Mouse (Mus musculus): Measurements from ENCODE around the gene Clec16a.

Clec16a gene

DNA sequence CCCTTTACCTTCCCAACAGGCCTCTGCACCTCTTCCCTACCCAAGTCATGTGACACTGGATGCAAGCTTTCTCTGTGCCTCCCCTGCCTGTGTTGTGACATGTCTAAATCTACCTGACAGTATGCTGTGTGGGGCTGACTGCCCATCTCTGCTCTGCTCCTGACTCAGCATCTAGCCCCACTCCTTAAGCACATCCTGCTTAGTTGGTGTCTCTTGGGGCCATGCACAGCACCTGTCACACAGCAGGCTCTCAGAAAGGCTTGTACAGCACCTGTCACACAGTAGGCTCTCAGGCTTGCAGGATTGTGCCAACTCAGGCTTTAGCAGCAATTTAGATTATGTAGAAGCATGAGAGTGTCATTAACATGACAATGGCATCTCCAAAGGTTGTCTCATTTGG is 106.7 kb downstream of the Clec16a start:
- DNase-seq = no peak

DNA sequence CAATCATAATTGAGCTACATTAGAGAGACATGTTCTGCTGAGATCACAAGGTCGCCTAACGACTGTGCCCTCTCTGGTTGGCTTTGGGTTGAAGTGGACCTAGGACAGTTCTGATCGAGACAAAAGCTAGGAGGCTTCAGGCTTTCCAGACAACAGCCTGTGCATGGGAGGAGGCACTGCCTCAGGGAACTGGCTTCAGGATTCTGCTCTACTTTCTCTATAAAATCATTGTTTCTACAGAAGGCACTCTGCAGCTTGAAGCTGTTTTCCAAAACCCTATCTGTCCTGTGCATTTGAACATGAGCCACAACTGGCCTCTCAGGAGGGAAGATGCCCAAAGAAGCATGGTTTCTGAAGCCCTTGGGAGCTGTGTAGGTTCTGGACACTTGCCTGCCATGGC is 107.8 kb downstream of the Clec16a start:
- DNase-seq = no peak

DNA sequence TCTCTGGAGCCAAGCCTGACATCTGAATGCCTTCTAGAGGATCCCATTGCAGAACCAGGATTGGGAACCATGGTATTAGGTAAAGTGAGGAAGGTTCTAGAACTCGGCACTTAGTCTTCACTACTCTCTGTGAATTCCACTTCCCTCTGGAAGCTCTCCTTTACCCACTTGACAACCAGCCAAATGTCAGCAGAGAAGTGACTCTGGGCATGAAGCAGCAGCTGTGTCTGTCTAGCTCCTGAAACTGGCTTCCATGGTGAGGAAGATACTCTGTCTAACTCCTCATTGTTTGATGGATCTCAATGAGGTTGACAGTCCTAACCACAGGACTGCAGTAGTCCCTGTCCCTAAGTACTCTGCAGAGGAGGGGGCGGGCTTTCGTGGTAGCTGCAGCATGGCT is 110.1 kb downstream of the Clec16a start:
- no peak for DNase-seq

DNA sequence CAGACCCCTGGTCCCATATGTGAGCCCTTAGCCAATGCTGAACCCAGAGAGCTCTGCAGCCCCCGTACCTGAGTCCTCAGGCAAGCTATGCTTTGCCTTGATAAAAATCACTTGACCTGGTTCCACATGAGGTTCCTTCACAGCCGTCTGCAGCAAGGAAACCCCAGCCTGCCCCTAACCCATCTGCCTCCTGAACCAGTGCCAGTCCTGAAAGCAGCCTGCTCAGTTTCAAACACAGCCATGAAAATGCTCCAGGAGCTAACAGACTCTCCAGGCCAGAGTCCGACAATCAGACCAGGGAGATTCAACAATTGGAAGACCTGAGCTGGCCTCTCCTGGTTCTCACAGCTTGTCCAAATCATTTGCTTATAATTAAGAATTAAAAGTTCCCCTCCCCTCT is 110.8 kb downstream of the Clec16a start:
- no peak for DNase-seq

DNA sequence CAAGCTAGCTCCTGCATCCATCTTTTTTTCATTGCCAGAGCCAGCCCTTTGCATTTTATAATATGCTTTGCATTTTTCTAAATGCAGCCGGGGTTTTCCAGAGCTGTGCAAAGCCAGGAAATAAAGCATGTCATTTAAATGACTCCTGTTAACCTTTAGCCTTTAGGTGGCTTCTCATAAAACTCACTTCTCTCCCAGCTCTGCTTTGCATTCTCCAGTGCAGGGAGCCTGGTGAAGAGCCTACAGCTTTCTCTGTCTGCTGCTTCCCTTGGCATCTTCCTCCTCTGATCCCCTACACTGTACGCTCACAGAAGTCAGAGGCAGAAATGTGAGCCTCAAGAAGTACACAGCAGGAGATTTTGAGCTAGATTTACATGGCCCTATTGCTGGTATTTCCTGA is 111.3 kb downstream of the Clec16a start:
- no peak for DNase-seq

DNA sequence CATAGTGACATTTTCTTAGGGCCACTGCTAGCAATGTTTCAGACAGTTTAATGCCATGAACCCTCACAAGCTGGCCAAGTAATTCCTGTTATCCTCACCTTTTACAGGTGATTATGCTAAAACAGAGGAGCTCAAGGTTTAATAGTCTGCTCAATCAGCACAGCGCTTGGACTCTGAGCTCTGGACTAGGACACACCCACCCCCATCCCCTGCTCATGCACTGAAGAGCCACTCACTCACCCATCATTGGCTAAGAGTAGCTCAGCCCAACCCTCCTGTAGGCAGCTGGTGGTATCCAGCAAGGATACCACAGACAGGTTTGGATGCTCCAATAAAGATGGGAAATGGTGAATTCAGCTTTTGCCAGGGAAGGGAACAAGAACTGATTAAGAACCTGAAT is 111.8 kb downstream of the Clec16a start:
- no peak for DNase-seq

DNA sequence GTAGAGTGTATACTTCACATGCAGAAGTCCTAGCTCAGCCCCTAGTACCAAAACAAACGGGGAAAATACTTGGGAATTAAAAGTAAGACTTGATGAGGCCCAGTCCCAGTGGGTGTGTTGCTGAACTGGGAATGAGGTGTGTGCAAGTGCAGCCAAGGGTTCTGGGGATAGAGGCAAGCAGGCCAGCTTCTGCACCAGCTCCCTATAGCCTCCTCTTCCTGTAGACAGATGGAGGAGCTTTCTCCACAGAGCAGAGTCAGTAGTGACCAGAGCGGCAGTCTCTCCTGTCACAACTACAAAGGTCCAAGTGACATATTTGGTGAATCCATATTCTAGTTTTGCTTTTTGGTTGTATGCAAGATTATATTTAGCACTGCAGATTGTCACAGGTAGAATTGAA is 114.1 kb downstream of the Clec16a start:
- DNase-seq = no peak

DNA sequence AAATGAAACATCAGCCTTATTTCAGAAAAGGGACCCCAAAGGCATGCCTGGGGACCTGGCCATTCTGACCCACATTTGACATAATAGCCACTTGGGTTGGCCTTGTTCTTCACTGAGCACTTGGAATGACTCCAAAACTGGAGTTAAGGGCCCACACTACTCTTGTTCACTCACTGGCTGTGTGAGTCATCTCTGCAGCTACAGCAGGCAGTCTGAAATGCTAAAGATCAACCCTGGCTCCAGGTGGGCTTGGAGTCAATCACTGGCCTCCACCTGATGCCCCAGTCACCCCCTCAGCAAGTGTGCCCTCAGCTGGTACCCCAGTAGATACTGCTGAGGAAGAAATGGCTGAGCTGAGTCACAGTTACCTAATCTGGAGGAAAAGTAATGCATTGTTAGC is 115.4 kb downstream of the Clec16a start:
- DNase-seq = peak; percentile 28

DNA sequence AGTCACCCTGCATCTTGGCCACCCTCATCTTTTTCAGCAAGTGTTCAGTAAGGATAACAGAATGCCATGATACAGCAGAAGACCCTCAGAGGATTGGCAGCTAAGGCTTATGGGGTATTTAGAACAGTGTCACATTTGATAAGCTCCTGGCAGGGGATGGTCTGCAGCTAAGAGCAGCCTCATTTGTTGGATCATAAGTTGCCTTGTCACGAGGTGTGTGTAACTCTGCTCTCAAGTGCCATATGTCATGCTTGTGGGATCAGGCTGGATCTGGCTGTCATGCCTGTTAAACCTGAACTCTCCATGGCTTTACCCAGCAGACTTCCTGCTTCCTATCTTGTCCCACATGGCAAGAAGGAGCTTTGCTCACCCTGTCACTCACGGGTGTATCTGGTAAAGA is 116.2 kb downstream of the Clec16a start:
- no peak for DNase-seq

DNA sequence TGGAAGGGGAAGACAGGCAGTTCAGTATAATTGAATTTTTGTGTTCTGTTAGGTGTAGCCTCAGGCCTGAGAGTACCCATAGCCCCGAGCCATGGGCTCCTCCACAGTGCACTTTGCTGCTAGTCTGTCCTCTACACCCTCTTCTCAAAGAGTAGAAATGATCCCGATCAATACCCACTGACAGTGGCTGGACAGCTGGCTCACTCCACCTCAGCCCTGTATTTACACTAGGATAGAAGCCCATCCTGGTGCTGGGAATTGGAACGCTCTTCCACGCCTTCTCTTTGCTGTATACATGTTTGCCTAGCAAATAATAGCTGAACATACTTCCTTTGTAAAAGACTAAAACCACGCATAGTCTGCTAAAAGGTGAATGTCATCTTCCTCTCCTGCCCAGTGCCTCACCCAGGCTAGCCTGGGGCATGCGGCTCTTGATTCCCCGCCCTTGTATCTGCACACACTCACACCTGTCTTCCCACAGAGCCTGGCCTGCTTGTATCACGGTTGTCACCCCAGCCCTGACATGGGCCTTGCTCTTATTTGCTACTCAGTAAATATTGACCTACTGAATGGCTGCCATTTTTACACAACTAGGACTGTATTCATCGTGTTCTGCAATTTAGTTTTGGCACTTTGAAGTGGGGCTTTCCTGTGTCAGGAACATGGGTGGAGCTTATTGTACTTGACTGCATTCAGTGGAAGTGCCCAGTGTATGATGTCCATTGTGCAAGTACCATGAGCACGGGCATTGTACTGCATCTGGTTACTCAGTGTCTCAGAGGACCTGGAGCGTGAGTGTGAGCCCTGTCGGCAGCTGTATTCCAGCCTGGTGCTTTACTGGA is 119.0 kb downstream of the Clec16a start:
- no peak for DNase-seq

DNA sequence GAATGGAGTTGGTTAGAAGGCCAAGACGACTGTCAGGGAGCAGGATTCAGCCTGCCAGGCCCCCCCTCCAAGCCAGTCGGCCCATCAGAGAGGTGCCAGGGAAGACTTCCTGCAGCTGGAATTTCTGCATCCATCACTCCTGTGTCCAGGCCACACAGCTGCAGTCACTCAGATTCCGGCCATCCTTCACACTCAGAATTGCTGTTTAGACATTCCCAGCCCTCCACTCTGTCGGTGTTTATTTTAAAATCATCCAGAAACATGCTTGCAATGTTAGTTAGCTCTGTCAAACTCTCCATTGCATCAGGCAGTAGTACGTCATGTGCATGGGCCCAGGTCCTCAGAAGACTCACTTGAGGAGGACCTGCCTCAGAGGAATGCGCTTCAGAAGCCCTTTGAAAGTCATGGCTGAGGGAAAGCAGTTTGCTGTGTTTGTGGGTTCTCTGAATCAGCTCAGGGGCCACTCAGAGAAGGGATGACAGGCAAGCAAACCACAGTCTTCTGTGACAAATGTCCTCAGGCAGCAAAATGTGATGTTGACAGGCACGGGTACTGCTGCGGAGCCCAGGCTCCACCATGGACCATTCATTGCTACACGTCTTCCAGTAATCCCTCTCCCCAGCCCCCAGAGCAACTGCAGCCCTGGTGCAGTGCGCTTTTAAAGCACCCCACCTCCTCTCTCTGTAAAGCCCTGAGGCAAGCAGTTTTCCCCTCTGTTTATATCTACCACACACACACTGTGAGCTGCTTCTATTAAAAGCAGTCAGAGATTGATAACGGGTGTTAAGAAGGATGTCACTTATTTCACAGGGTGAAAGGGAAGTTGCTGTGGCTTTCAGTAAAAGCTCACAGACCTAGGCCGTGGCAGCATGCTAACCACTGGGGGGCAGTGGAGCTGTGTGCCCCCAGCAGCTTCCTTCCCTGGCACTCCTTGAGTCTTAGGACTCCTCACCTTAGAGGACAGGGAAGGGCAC is 120.1 kb downstream of the Clec16a start:
- DNase-seq = no peak

DNA sequence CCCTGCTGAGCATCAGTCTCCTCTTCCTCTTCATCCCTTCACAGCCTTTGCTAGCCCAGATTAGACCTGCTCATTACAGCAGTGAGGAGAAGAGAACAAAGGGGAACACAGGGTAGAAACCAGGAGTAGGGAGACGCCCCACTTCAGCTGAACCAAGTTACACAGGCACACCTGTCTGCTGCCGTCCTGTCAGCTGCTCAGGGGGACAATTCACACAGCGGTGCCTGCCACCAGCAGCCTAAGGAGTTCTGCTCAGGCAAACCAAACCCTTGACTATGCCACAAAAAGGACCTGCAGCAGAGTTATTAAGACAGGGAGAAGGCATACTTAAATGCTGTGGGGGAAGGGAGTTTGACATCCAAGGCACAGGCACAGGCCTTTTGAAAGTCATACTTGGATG is 121.6 kb downstream of the Clec16a start:
- DNase-seq = no peak

DNA sequence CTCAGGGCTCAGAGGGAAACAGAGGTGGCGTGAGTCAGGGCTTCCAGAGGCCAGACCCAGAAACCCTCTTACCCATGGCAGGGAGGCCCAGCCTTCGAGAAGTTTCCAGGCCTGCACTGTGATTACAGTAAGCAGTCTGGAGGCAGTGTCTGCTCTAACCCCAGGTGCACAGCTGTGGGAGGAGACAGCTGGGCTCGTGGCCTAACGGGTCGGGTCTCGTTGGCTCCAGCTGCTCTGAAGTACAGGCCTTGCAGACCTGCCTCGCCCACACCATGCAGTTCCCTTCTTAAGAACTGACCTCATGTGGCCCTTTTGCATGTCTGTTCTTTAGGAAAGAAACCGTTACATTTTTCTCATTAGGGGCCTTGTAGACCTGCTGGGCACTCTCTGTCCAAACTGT is 123.3 kb downstream of the Clec16a start:
- DNase-seq = no peak

DNA sequence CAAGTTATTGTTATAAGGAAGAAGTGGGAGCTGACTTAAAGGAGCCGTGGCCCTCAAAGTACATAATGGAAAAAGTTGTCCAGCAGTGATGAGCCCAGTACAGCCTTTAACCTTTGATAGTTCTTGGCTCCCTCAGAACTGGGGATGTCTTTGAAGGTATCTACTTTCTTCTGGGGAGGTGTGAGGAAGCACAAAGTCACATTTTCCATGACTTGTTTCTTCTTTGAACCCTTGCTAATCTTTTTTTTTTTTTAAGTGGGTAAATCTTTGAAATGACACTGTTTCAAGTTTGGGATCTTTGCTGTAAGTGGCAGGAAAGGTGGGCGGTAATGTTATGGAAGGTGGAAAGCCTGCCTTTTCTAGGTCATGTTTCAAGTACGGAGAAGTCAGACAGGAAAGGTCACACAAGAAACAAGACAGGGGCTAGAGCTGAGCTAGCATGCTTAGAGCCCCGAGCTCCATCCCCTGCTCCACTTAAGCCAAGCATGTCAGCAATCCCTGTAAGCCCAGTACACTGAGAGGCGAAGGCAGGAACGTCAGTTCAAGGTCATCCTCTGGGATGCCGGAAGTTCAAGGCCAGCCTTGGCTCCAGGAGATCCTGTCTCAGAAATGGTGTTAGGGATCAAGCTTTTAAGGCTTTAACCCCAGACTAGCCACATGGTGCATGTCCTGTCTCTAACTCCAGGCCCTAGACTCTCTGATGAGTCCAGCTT is 124.0 kb downstream of the Clec16a start:
- DNase-seq = no peak

DNA sequence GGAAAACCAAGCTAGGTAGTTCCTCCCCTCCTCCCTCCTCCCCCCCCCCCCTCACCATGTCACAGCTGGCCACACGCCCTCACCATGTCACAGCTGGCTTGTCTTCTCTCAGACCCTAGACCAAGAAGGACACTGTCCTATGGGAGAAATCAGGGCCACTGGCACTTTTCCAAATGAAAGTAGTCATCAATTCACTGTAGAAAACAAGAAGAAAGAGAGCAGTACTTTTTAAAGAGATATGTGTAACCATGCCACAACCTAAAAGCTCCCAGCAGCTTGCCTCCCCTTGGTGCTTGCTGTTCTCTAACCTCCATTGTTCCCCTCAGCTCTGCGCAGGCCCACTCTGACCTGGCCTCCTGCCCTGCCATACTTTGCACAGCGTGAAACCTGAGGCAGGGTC is 124.8 kb downstream of the Clec16a start:
- no peak for DNase-seq

DNA sequence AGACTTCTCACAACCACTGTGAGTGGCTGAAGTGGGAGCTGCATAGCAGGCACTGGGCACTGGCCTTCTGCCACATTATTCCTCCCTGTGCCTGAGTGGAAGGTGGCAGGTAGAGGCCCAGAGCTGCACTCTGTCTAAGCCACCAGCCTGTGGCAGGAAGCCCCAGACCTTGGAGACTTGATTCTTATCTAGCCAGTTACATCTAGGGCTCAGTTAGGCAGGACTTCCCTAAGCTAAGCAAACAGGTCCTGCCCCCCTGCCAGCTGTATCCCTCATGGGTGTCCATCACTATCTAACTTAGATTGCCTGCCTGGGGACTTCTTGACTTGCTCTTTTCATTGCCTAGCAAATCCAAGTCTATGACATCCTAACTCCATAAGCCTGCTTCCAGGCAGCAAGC is 127.4 kb downstream of the Clec16a start:
- no peak for DNase-seq

DNA sequence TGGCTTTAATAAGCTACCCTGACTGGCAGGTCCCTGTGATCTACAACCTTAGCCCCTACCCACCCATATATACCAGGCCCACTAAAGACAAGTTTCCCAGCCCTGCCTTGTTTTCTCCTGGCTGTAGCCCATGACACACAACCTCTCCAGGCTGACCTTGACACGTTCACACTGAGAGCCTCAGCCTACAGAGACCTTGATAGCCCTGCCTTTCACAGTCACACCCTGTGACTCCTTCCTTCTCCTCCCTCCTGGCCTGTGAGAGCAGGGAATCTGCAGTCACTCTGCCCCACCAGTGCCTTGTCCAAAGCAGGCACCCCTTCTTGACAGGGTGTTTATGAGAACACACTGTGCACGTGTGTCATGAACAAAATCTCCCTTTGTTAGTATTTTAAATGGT is 128.9 kb downstream of the Clec16a start:
- no peak for DNase-seq

DNA sequence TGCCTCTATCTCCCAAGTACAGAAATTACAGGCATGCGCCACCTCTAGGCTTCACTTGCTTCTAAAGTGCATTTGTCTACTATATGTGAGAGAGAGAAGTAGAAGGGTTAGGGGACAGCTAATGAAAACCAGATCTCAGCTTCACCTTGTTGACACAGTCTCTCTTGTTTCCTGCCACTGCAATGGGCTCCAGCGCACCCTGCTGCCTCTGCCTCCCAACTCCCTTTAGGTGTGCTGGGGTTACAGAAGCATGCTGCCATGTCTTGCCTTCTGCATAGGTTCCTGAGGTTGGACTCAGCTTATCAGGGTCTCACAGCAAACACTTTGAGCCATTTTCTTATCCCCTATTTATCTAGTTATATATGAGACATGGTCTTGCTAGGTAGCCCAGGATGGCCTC is 129.8 kb downstream of the Clec16a start:
- no peak for DNase-seq

DNA sequence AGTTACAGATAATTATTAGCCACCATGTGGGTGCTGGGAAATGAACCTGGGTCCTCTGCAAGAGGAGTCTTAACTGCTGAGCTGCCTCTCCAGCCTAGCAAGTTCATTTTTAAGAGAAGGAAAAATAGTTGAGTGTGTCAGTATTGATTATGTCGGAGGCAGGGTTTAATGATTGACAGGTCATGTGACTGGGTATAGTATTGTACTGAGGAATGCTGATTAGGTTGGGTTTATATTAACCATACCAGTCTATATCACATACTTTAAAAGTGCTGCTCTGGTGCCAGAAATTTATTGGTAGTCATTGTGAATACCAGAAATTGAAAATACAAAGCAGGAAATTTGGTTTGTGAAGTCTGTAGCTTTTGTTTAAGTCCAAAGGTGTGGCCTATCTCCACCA is 130.5 kb downstream of the Clec16a start:
- no peak for DNase-seq

DNA sequence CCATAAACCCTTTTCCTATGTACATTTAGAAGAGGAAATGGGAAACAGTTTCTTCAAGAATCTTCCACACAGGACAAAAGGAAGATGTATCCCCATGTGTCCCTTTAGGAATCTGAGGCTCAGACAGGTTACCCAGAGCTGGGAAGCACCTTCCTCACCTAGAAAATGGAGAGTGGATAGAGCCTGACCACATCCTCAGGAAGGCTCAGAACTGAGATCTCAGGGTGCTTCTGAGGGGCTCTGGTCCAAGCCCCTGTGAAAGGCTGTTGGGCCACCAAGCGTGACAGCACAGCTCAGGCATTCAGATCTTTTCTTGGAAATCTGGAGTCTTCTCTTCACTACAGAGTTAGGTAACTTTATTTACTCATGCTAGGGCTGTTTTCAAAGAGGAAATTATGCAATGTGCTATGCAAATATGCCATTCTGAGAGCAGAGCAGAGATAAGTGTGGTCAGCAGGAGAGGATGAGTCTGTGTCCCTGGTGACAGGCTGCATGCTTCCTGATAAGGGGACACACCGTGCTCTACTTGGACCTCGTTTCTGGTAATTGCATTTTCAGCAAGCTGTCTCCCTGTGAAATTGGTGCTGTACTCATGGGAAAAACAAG is 131.4 kb downstream of the Clec16a start:
- no peak for DNase-seq

DNA sequence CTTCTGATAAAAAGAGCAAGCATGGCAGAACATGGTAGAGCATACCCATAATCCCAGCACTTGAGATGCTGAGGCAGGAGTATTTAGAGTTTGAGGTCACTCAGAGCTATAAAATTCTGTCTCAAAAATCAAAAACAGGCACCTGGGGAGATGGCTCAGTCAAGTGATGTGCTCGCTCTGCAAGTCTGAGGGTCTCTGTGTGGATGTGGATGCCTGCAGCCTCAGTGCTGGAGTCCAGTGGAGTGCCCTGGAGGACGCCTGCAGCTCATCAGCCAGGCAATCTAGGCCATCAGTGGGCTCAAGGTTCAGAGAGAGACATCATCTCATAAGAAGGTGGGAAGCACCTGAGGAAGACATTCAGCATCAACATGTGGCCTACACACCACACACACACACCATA is 137.4 kb downstream of the Clec16a start:
- no peak for DNase-seq

DNA sequence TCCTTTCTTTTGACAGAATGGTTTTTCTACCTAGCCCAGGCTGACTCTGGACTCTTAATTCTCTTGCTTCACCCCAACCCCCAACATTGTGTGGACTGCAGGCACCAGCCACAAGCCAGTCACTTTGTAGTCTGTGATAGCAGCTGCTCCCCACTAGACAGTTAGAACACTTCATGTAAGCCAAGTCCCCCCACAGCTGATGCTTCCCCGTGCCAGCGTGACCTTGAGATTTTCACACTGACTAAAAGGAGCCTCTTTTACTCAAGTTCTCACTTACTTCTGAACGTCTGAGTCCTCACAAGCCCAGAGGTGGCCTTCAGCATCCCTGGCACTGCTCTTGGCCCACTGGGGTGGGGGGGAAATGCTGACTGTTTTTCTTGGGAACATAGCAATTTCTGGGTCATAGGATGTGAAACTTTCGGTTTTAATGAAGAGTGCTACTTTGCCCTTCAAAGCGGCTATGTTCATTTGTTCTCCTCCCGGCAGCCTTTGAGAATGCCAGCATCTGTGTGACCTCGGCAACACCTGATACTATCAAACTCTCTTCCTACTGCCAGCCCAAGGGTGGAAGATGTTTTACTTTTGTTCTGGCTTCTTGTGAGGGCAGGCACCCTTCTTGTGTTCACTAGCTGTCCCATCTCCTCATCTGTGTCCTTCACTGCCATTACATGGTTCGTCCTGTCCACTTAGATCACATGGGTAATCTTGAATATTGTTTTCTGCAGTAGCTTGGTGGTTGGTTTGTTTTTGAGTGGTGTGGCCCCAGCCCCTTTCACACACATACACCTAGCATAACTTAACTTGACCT is 138.3 kb downstream of the Clec16a start:
- no peak for DNase-seq

All from cerebellum, adult 8-10 months (tissue).